8 mouse cellular contexts compared by ENCODE assay signal in the genomic region with DNA sequence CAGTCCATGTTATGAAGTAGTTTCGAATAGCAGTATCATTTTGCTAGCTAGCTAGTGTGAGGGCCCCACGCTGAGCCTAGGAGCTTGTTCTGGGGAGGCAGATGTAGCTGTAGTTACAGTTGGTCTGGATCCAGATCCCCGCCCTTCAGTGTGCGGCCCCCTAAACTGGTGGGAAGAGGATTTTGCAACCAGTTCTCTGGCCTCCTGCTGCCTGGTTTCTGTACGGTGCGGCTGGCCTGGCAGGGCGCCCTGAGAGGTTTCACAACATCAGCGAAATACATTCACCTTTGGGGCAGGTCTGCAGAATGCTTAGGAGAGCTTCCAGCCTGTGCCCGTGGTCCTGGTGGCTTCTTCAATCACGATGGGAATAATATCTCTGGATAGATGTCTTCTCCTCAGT. TPM values are rescaled to one million over a fixed set of nuclear protein-coding genes. Genes with fewer than 3 reads are reported as not detected.
DNase-seq lines count a peak whose midpoint lies in the region; ATAC-seq and TF ChIP-seq lines count a peak whose summit lies in the region.

No protein-coding gene starts in this region.

- H3K4me3 ChIP-seq in forebrain, embryonic 16.5 days (replicated peaks; ENCODE audit: low read length), result no peak overlapping the region
- no peak overlapping the region for H3K4me3 ChIP-seq in forebrain, embryonic 14.5 days (ENCODE audit: low read depth, low read length)
- H3K4me3 ChIP-seq in lung, embryonic 14.5 days (ENCODE audit: low read depth, low read length), result no peak overlapping the region; the same call in 1 of the 2 replicates

- no peak for ATAC-seq in forebrain, embryonic 16.5 days
- ATAC-seq in forebrain, embryonic 14.5 days, result no peak
- no peak for ATAC-seq in lung, embryonic 14.5 days (ENCODE audit: insufficient read depth)

- no peak for TF ChIP-seq CTCF in lung, embryonic 14.5 days (IDR thresholded peaks at IDR 0.05; ENCODE audit: low read depth)

- 67% methylated on average over 10 of the region's 10 CpGs for WGBS in forebrain, embryonic 16.5 days
- 76% methylated on average over 10 of the region's 10 CpGs for WGBS in forebrain, embryonic 14.5 days
- WGBS in lung, embryonic 14.5 days, result 57% methylated on average over 10 of the region's 10 CpGs

- H3K36me3 ChIP-seq in forebrain, embryonic 16.5 days (ENCODE audit: control insufficient read depth, insufficient read depth), result no peaks in the 10 kb centered on the region
- no peaks in the 10 kb centered on the region for H3K36me3 ChIP-seq in forebrain, embryonic 14.5 days (ENCODE audit: control insufficient read depth, insufficient read depth, low read length)
- H3K36me3 ChIP-seq in lung, embryonic 14.5 days (ENCODE audit: insufficient read depth), result no peaks in the 10 kb centered on the region

- H3K4me2 ChIP-seq in forebrain, embryonic 16.5 days (ENCODE audit: low read length), result 0 out of 2 replicates have a peak overlapping the region, but pooled peaks have one; percentile 88
- H3K4me2 ChIP-seq in forebrain, embryonic 14.5 days (ENCODE audit: low read length), result no peak overlapping the region
- peak overlapping the region; percentile 91 for H3K4me2 ChIP-seq in lung, embryonic 14.5 days

- peaks cover 20% of the 10 kb centered on the region for H3K4me1 ChIP-seq in forebrain, embryonic 16.5 days (replicated peaks; ENCODE audit: control insufficient read depth, insufficient read depth, low read length)
- H3K4me1 ChIP-seq in forebrain, embryonic 14.5 days (ENCODE audit: control insufficient read depth, insufficient read depth, low read length), result peaks cover 10% of the 10 kb centered on the region; the same call in 1 of the 2 replicates
- H3K4me1 ChIP-seq in lung, embryonic 14.5 days (ENCODE audit: insufficient read depth), result peaks cover 7% of the 10 kb centered on the region; the same call in 1 of the 2 replicates

- no peaks in the 10 kb centered on the region for H3K27me3 ChIP-seq in forebrain, embryonic 16.5 days (replicated peaks; ENCODE audit: control insufficient read depth, insufficient read depth, low read length)
- no peaks in the 10 kb centered on the region for H3K27me3 ChIP-seq in forebrain, embryonic 14.5 days (replicated peaks; ENCODE audit: control insufficient read depth, insufficient read depth, low read length)
- no peaks in the 10 kb centered on the region for H3K27me3 ChIP-seq in lung, embryonic 14.5 days (ENCODE audit: insufficient read depth, low read length)

- no peaks in the 10 kb centered on the region for H3K9me3 ChIP-seq in forebrain, embryonic 16.5 days (ENCODE audit: control insufficient read depth, low read length)
- H3K9me3 ChIP-seq in forebrain, embryonic 14.5 days (replicated peaks; ENCODE audit: control insufficient read depth, low read length), result no peaks in the 10 kb centered on the region
- no peaks in the 10 kb centered on the region for H3K9me3 ChIP-seq in lung, embryonic 14.5 days (ENCODE audit: low read depth, low read length)

- no peak overlapping the region for H3K27ac ChIP-seq in forebrain, embryonic 16.5 days (ENCODE audit: low read length)
- no peak overlapping the region for H3K27ac ChIP-seq in forebrain, embryonic 14.5 days (ENCODE audit: low read depth, low read length)
- no peak overlapping the region for H3K27ac ChIP-seq in lung, embryonic 14.5 days (ENCODE audit: low read depth)

- no peak for DNase-seq in forebrain, embryonic 14.5 days (ENCODE audit: low spot score)
- peak; percentile 71 for DNase-seq in NIH3T3 (ENCODE audit: low read depth)
- peak; percentile 86 to 89 for DNase-seq in kidney, adult 8-10 months
- peak; percentile 50 for DNase-seq in lung, embryonic 14.5 days
- DNase-seq in thymus, postnatal 14 days, result no peak
- no peak for DNase-seq in gastrocnemius, postnatal 25 days
- DNase-seq in heart, postnatal 4 days, result no peak

- no peak overlapping the region for H3K9ac ChIP-seq in forebrain, embryonic 16.5 days (replicated peaks; ENCODE audit: low read depth, low read length)
- no peak overlapping the region for H3K9ac ChIP-seq in forebrain, embryonic 14.5 days (ENCODE audit: low read length)
- no peak overlapping the region for H3K9ac ChIP-seq in lung, embryonic 14.5 days

RNA-seq across cellular contexts. Expression of a gene that starts 2.0 kb away (rescaled TPM):
- 30.2 and 31.1 TPM in 2 replicates for polyA plus RNA-seq in forebrain, embryonic 16.5 days (2015; fragmentation: Nextera tagmentation; extraction: Ambion mirVana)
- 18.6 and 21.6 TPM in 2 replicates for polyA plus RNA-seq in forebrain, embryonic 14.5 days (2014; fragmentation: Nextera tagmentation; extraction: Ambion mirVana)
- polyA plus RNA-seq in lung, embryonic 14.5 days (2014; fragmentation: Nextera tagmentation; extraction: Ambion mirVana), result 11.7 and 13.8 TPM in 2 replicates
- total RNA-seq in gastrocnemius, postnatal 25 days (2021), result 10 to 100 TPM; 62.2 to 72.0 TPM
- 10 to 100 TPM; 15.1 to 15.4 TPM for total RNA-seq in heart, postnatal 4 days (2021)

RNA-seq across cellular contexts. Expression of a gene that starts 21.7 kb away (rescaled TPM):
- polyA plus RNA-seq in forebrain, embryonic 16.5 days (2015; fragmentation: Nextera tagmentation; extraction: Ambion mirVana), result not detected in 2 replicates
- polyA plus RNA-seq in forebrain, embryonic 14.5 days (2014; fragmentation: Nextera tagmentation; extraction: Ambion mirVana), result not detected in 2 replicates
- not detected in 2 replicates for polyA plus RNA-seq in lung, embryonic 14.5 days (2014; fragmentation: Nextera tagmentation; extraction: Ambion mirVana)
- under 1 TPM in 1 of 2 experiments, not detected in 1; 0.08 TPM for total RNA-seq in gastrocnemius, postnatal 25 days (2021)
- not detected for total RNA-seq in heart, postnatal 4 days (2021)

RNA-seq across cellular contexts. Expression of a gene that starts 28.6 kb away (rescaled TPM):
- polyA plus RNA-seq in forebrain, embryonic 16.5 days (2015; fragmentation: Nextera tagmentation; extraction: Ambion mirVana), result not detected in 2 replicates
- polyA plus RNA-seq in forebrain, embryonic 14.5 days (2014; fragmentation: Nextera tagmentation; extraction: Ambion mirVana), result not detected in 2 replicates
- not detected in 2 replicates for polyA plus RNA-seq in lung, embryonic 14.5 days (2014; fragmentation: Nextera tagmentation; extraction: Ambion mirVana)
- not detected for total RNA-seq in gastrocnemius, postnatal 25 days (2021)
- total RNA-seq in heart, postnatal 4 days (2021), result not detected

Comparison
In these comparisons a context has a peak if more than half of its experiments do, and no peak if none do; other contexts are left out.
1. DNase-seq: peak in NIH3T3 (single experiment), kidney, adult 8-10 months (2 of 2) and lung, embryonic 14.5 days (single experiment); none in forebrain, embryonic 14.5 days (single experiment), thymus, postnatal 14 days (single experiment), gastrocnemius, postnatal 25 days (single experiment) and heart, postnatal 4 days (single experiment).